Mouse (Mus musculus) midbrain, embryonic 16.5 days (tissue): Measurements from ENCODE around the gene Haao. TPM values are rescaled to one million over a fixed set of nuclear protein-coding genes. Genes with fewer than 3 reads are reported as not detected.
A peak's percentile ranks its signal among the peaks of the same experiment; 100 is the strongest.

ENCODE experiments used
- ATAC-seq: fragments of 200-750 bp; cut with Nextera tagmentation; 2 replicates; pipeline ENCODE4 v1.8.0; 2017; ENCODE audit warnings: moderate TSS enrichment
- H3K27ac ChIP-seq: fragments of 300-500 bp; sonication (generic); 2 replicates; pipeline ENCODE4 v1.5.1; 2014; ENCODE audit warnings: mild to moderate bottlenecking, low read length, mixed read lengths
- H3K27me3 ChIP-seq: fragments of 300-500 bp; sonication (generic); 2 replicates; pipeline ENCODE4 v1.6.1; 2014; ENCODE audit warnings: low read depth, low read length, mixed read lengths; ENCODE audit not compliant: control insufficient read depth, insufficient read depth
- H3K36me3 ChIP-seq: fragments of 300-500 bp; sonication (generic); 2 replicates; pipeline ENCODE4 v1.6.1; 2014; ENCODE audit warnings: mild to moderate bottlenecking, low read length, moderate library complexity, mixed read lengths; ENCODE audit not compliant: control insufficient read depth, insufficient read depth
- H3K4me1 ChIP-seq: fragments of 300-500 bp; sonication (generic); 2 replicates; pipeline ENCODE4 v1.6.1; 2014; ENCODE audit warnings: mild to moderate bottlenecking, low read length, mixed read lengths; ENCODE audit not compliant: control insufficient read depth, insufficient read depth
- H3K4me2 ChIP-seq: fragments of 300-500 bp; sonication (generic); 2 replicates; pipeline ENCODE4 v1.6.1; 2014; ENCODE audit warnings: mild to moderate bottlenecking, low read length, mixed read lengths
- H3K4me3 ChIP-seq: fragments of 300-500 bp; sonication (generic); 2 replicates; pipeline ENCODE4 v1.5.1; 2014; ENCODE audit warnings: low read depth, mild to moderate bottlenecking, low read length, moderate library complexity, mixed read lengths
- H3K9ac ChIP-seq: fragments of 300-500 bp; sonication (generic); 2 replicates; pipeline ENCODE4 v1.6.1; 2014; ENCODE audit warnings: low read depth, low read length, mixed read lengths
- H3K9me3 ChIP-seq: fragments of 300-500 bp; sonication (generic); replicated peaks from 2 replicates; pipeline ENCODE4 v1.6.1; 2014; ENCODE audit warnings: mild to moderate bottlenecking, low read length, mixed read lengths; ENCODE audit not compliant: control insufficient read depth, poor library complexity, severe bottlenecking
- WGBS: fragments of 180-500 bp; shearing (Covaris S2); extraction: QIAGEN DNeasy Blood & Tissue Kit; methylation state at CpG from one replicate; pipeline ENCODE4 v1.1.7; 2014; 5-methylcytosine and 5-hydroxymethylcytosine counted together
- polyA plus RNA-seq: library from polyadenylated mRNA; unstranded; fragments of >200 nt; fragmentation: Nextera tagmentation; extraction: Ambion mirVana; gene quantifications from 2 replicates; pipeline ENCODE4 v1.2.1, GENCODE M21; 2015

Haao gene
- polyA plus RNA-seq, 1 experiment from 2014 or later: 0.23 TPM

DNA sequence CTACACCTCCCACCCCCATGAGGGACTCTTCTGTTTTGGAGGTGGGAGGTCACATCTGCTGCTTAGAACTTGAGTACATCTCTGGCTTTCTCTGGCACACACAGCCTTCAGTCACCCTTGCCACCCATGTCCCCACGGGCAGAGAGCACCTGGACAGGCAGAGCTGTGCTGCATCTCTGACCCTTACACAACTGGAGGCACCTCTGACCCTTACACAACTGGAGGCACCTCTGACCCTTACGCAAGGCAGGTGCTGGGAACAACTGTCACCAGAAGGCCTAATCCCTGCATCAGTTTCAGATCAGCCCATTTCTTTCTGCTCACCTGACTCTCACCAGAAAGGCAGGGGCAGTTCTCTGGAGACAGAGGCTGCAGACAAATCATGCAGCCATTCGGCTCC is 11.7 kb downstream of the Haao start:
- no peaks in the 10 kb centered on the region for H3K9me3 ChIP-seq
- H3K27me3 ChIP-seq: no peaks in the 10 kb centered on the region
- H3K4me2 ChIP-seq: no peak overlapping the region
- ATAC-seq: no peak
- H3K9ac ChIP-seq: no peak overlapping the region
- no peak overlapping the region for H3K4me3 ChIP-seq
- H3K36me3 ChIP-seq: no peaks in the 10 kb centered on the region
- H3K27ac ChIP-seq: no peak overlapping the region
- 79% methylated on average over 3 of the region's 3 CpGs for WGBS
- H3K4me1 ChIP-seq: no peaks in the 10 kb centered on the region

DNA sequence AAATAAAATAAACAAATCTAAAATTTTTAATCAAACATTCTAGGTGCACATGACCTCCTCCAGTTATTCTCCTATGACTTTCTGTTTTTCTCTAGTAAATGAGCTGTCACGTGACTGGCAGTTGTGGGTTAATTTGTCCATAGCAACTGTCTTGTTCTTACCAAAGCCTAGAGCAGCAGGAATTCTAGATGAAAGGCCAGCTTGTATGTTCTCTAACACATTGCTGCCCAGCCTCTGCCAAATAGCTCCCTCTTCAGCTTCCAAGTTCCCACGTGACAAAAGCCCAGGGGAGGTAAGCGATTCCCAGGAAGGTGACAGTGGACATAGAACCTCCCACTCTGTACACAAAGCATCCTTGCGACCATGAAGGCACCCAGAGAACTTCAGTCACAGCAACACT is 13.6 kb downstream of the Haao start:
- no peaks in the 10 kb centered on the region for H3K27me3 ChIP-seq
- no peaks in the 10 kb centered on the region for H3K9me3 ChIP-seq
- no peak overlapping the region for H3K4me3 ChIP-seq
- no peak overlapping the region for H3K27ac ChIP-seq
- ATAC-seq: no peak
- no peak overlapping the region for H3K9ac ChIP-seq
- H3K4me1 ChIP-seq: no peaks in the 10 kb centered on the region
- no peaks in the 10 kb centered on the region for H3K36me3 ChIP-seq
- no peak overlapping the region for H3K4me2 ChIP-seq
- 50% methylated on average over 4 of the region's 4 CpGs for WGBS

DNA sequence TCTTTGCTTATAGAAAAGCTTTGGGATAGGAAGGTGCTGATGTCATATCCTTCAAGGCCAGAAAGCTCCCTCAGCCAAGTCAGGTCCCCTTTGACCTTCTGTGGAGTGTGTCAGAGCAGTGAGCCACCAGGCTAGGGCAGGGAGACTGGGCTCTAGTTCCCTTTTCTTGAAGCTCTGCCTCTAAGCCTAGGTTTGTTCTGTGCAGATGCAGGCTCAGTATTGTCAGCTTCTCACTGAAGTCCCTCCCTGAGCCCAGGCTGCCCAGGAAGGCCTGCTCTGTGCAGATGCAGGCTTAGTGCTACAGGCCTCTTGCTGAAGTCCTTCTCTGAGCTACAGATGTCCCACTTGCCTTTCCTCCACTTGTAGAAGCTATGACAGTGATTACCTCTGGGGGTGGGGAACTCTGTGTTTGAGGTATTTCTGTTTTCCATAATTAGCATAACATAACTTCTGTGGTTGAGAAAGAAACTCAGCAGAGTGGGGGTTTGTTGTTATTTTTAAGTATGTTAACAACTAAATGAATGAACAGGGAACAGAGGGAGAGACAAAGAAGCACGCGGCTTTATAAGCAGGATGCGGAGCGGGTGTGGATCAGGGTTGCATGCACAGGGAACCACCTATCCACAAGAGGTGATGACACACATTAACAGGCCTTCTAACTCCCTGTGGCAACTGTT is 17.0 kb downstream of the Haao start:
- Histone ChIP-seq H3K4me3 (no peak overlapping the region), H3K4me1 (no peaks in the 10 kb centered on the region), H3K4me2 (no peak overlapping the region), H3K27me3 (no peaks in the 10 kb centered on the region), H3K36me3 (no peaks in the 10 kb centered on the region), H3K9me3 (no peaks in the 10 kb centered on the region), H3K9ac (no peak overlapping the region), H3K27ac (no peak overlapping the region)
- WGBS: 94% methylated on average over 4 of the region's 4 CpGs
- no peak for ATAC-seq

DNA sequence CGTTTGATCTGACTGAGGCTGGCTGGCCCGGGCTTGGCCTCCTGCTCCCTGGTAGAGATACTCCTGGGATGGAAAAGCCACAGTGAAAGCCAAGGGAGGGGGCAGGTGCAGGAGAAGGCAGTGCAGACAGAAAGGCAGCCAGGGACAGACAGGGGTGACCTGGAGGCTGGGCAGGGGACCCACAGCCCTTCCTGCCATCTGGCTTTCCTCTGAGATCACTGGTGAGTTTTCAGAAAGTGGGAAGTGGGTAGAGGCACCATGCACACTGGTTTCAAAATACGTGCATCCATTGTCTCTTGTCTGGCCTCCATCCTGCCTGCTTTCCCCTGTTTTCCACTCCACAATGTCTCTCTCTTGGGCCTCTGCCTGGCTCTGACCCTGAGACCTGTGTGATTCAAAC is 18.4 kb downstream of the Haao start:
- no peak for ATAC-seq
- WGBS: 55% methylated on average over 3 of the region's 3 CpGs

DNA sequence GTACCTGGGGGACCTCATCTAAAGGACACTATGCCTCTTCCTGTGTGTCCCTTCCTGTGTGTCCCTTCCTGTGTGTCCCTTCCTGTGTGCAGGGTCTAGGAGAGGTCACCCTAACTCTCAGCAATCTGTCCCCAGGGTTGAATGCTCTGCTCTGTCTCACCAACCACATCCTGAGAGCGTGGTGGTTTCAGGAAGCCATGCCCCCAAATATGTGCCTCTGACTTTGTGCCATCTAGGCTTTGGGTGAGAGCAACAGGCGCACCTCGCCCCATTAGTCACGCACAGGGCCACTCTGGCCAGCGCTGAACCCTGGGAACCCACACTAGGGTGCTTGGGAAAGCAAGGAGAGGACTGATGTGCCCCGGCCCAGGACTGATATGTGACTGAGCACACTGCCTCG is 23.9 kb downstream of the Haao start:
- no peak for ATAC-seq
- H3K4me1 ChIP-seq: peaks cover 10% of the 10 kb centered on the region; the same call in 1 of the 2 replicates
- no peak overlapping the region for H3K4me2 ChIP-seq
- no peak overlapping the region for H3K27ac ChIP-seq
- no peaks in the 10 kb centered on the region for H3K9me3 ChIP-seq
- no peaks in the 10 kb centered on the region for H3K27me3 ChIP-seq
- no peaks in the 10 kb centered on the region for H3K36me3 ChIP-seq
- no peak overlapping the region for H3K9ac ChIP-seq
- 87% methylated on average over 7 of the region's 7 CpGs for WGBS
- no peak overlapping the region for H3K4me3 ChIP-seq

More for the DNA sequence above, 18.4 kb downstream of the Haao start:
- Histone ChIP-seq H3K36me3 (no peaks in the 10 kb centered on the region), H3K4me2 (no peak overlapping the region), H3K9me3 (no peaks in the 10 kb centered on the region), H3K4me1 (no peaks in the 10 kb centered on the region), H3K4me3 (no peak overlapping the region), H3K9ac (no peak overlapping the region), H3K27ac (no peak overlapping the region), H3K27me3 (no peaks in the 10 kb centered on the region)

DNA sequence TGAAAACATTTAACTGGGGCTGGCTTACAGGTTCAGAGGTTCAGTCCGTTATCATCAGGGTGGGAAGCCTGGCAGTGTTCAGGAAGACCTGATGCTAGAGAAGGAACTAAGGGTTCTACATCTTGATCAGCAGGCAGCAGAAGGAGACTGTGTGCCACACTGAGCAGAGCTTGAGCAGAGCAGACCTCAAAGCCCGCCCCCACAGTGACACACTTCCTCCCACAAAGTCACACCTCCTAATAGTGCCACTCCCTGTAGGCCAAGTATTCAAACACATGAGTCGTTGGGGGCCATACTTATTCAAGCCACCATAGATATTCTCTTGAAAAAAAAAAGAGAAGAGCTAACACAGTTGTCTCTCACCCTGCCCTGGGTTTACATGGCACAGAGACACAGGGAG is 25.9 kb downstream of the Haao start:
- no peaks in the 10 kb centered on the region for H3K27me3 ChIP-seq
- no peak for ATAC-seq
- 94% methylated on average over 3 of the region's 3 CpGs for WGBS
- no peak overlapping the region for H3K27ac ChIP-seq
- H3K36me3 ChIP-seq: no peaks in the 10 kb centered on the region
- peaks cover 10% of the 10 kb centered on the region; the same call in 1 of the 2 replicates for H3K4me1 ChIP-seq
- no peaks in the 10 kb centered on the region for H3K9me3 ChIP-seq
- no peak overlapping the region for H3K4me2 ChIP-seq
- H3K9ac ChIP-seq: no peak overlapping the region
- H3K4me3 ChIP-seq: no peak overlapping the region

DNA sequence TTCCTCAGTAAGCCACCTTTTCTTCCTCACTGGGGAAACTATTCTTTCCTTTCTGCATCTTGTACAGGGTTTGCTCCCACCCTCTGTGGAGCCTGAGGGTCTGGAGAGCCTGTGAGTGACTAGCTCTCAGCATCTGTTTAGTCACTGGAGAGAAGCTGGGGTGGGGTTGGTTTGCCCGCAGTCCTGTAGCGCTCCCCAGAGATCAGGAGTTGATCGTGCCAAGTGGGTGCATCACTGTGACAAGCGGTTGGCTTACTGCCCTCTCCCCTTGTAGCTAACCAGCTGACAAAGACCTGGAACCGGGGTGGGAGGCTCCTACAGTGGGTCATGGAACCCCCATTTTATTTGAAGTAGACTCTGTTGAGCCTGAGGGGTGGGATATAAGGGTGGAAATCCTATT is 27.1 kb downstream of the Haao start:
- H3K9me3 ChIP-seq: no peaks in the 10 kb centered on the region
- H3K4me2 ChIP-seq: no peak overlapping the region
- H3K36me3 ChIP-seq: no peaks in the 10 kb centered on the region
- no peak overlapping the region for H3K4me3 ChIP-seq
- H3K27ac ChIP-seq: no peak overlapping the region
- ATAC-seq: no peak
- H3K4me1 ChIP-seq: peaks cover 10% of the 10 kb centered on the region; the same call in 1 of the 2 replicates
- no peak overlapping the region for H3K9ac ChIP-seq
- no peaks in the 10 kb centered on the region for H3K27me3 ChIP-seq
- 52% methylated on average over 5 of the region's 5 CpGs for WGBS

DNA sequence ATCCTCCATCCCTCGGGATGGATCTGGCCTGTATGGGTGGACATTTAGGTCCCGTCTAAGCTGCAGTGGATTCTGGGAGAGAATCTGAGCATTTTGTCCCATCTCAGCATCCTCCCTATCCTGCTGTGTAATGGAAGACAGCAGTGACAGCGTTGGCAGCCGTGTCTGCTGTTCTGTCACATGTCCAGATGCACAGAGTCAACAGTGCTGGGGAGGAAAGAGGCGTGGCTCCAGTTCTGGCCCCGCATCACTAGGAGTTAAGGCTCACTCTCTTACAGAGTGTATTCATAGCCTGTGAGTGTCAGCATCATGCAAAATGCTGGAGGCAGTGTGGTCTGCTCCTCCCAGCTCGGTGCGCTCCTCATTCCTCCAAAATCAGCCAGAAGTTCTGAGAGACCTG is 28.3 kb downstream of the Haao start:
- Histone ChIP-seq H3K27ac (no peak overlapping the region), H3K9ac (no peak overlapping the region), H3K4me3 (no peak overlapping the region), H3K36me3 (no peaks in the 10 kb centered on the region), H3K4me2 (no peak overlapping the region), H3K27me3 (no peaks in the 10 kb centered on the region), H3K4me1 (peaks cover 10% of the 10 kb centered on the region; the same call in 1 of the 2 replicates), H3K9me3 (no peaks in the 10 kb centered on the region)
- ATAC-seq: 0 out of 2 replicates have a peak, but pooled peaks have one; percentile 26
- WGBS: 79% methylated on average over 8 of the region's 8 CpGs

DNA sequence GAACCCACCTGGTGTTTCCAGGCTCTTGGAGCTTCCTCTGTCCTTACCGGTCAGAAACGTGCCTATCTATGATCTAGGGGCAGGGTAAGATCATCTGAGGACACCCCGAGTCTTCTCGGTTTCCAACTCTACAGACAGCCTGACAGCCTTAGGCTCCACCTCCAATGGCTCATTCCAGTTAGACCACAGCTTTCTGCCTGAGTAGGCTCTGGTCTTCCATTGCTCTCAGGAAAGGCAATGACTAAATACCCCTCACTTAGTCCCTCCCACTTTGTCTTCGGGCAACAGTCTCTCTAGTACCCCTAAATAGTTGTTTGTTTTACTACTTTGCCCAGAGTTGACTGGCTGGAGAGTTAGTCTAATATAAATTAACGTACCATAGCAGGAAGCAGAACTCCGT is 30.8 kb downstream of the Haao start:
- Histone ChIP-seq H3K4me3 (no peak overlapping the region), H3K27ac (no peak overlapping the region), H3K4me1 (peaks cover 10% of the 10 kb centered on the region; the same call in 1 of the 2 replicates), H3K9ac (no peak overlapping the region), H3K9me3 (no peaks in the 10 kb centered on the region), H3K36me3 (no peaks in the 10 kb centered on the region), H3K27me3 (no peaks in the 10 kb centered on the region), H3K4me2 (no peak overlapping the region)
- ATAC-seq: no peak
- 89% methylated on average over 7 of the region's 7 CpGs for WGBS
